Comparison of ENCODE assay signal across 18 mouse cellular contexts in the genomic region with DNA sequence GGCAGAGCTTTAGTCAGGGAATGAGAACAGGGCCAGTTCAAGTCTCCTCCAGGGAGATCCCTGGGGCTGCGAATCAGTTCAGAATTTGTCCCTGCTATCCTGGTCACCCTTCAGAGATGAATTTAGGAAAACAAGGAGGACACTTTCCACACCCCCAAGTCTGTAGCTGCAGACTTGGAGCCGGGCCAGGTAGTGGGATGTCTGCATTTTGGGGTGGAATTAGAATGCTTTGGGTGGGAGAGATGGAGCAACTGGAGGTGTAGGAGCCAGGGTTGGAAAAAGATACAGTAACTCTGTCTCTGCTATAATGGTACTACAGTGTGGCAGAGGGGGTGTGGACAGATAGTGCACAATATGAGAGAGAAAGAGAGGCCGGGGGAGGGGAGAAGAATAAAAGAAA.
DNase-seq lines count a peak whose midpoint lies in the region; ATAC-seq lines count a peak whose summit lies in the region.
"Had no signal": no experiment of that assay in that cellular context is flagged by ENCODE, and none has a peak within 500 bp of the region (broad histone marks: within the 10 kb centered on the region; RNA-seq: fewer than 3 reads in every experiment).

No protein-coding gene starts in this region.

- H3K9ac ChIP-seq in kidney, embryonic 15.5 days, result no peak overlapping the region
- H3K9ac ChIP-seq: embryonic facial prominence, embryonic 12.5 days; forebrain, embryonic 13.5 days; forebrain, embryonic 15.5 days; forebrain, postnatal 0 days had no signal

- no peak overlapping the region for H3K4me3 ChIP-seq in kidney, embryonic 15.5 days (replicated peaks)
- H3K4me3 ChIP-seq: embryonic facial prominence, embryonic 10.5 days; embryonic facial prominence, embryonic 12.5 days; forebrain, embryonic 13.5 days; forebrain, embryonic 15.5 days had no signal

- H3K27me3 ChIP-seq in kidney, embryonic 15.5 days, result peaks cover 67% of the 10 kb centered on the region
- H3K27me3 ChIP-seq: embryonic facial prominence, embryonic 12.5 days; forebrain, embryonic 15.5 days had no signal

- H3K36me3 ChIP-seq in kidney, embryonic 15.5 days, result no peaks in the 10 kb centered on the region
- H3K36me3 ChIP-seq: embryonic facial prominence, embryonic 10.5 days; embryonic facial prominence, embryonic 12.5 days; forebrain, embryonic 15.5 days had no signal

- WGBS in kidney, embryonic 15.5 days, result 75% methylated on average over 3 of the region's 3 CpGs

- H3K27ac ChIP-seq in kidney, embryonic 15.5 days, result no peak overlapping the region
- H3K27ac ChIP-seq: embryonic facial prominence, embryonic 10.5 days; embryonic facial prominence, embryonic 12.5 days had no signal

- H3K4me2 ChIP-seq in kidney, embryonic 15.5 days, result no peak overlapping the region
- H3K4me2 ChIP-seq: embryonic facial prominence, embryonic 12.5 days; forebrain, embryonic 13.5 days; forebrain, embryonic 15.5 days had no signal

- no peaks in the 10 kb centered on the region for H3K9me3 ChIP-seq in kidney, embryonic 15.5 days (replicated peaks)
- H3K9me3 ChIP-seq: embryonic facial prominence, embryonic 10.5 days; embryonic facial prominence, embryonic 12.5 days; forebrain, embryonic 13.5 days; forebrain, embryonic 15.5 days had no signal

- no peaks in the 10 kb centered on the region for H3K4me1 ChIP-seq in kidney, embryonic 15.5 days
- H3K4me1 ChIP-seq: embryonic facial prominence, embryonic 12.5 days had no signal

- DNase-seq in frontal cortex, postnatal 10 days (ENCODE audit: low spot score in 2 of 2), result no peak
- DNase-seq in left cerebral cortex, adult 18-20 months (ENCODE audit: low spot score in 2 of 2), result peak; percentile 42 to 66
- no peak for DNase-seq in left cerebral cortex, adult 9 months (ENCODE audit: low spot score in 2 of 2)
- DNase-seq in right cerebral cortex, postnatal 14 days, result peak; percentile 71
- DNase-seq in right cerebral cortex, postnatal 36 days (ENCODE audit: low spot score in 2 of 2), result no peak
- DNase-seq: adrenal gland, adult 2 months; adrenal gland, postnatal 10 days; adrenal gland, postnatal 25 days; cerebellum, adult 11-12 months; cerebellum, adult 2 months; cerebellum, adult 9-10 months; forebrain, postnatal 0 days had no signal

- ATAC-seq in frontal cortex, adult (ENCODE audit: low TSS enrichment), result 0 out of 2 replicates have a peak, but pooled peaks have one; percentile 25
- ATAC-seq in kidney, embryonic 15.5 days (replicated peaks; ENCODE audit: low FRiP score), result no peak
- ATAC-seq: forebrain, embryonic 13.5 days; forebrain, embryonic 15.5 days; forebrain, postnatal 0 days had no signal

Comparison
In these comparisons a context has a peak if more than half of its experiments do, and no peak if none do; other contexts are left out.
1. DNase-seq: peak in left cerebral cortex, adult 18-20 months (2 of 2) and right cerebral cortex, postnatal 14 days (single experiment); none in frontal cortex, postnatal 10 days (0 of 2), left cerebral cortex, adult 9 months (0 of 2) and right cerebral cortex, postnatal 36 days (0 of 2).